ENCODE assay signal across 12 mouse cellular contexts in genomic region chr11:108910328-108910886, GRCm38 (mm10). TPM values are rescaled to one million over a fixed set of nuclear protein-coding genes. Genes with fewer than 3 reads are reported as not detected.
A peak's percentile ranks its signal among the peaks of the same experiment; 100 is the strongest.
DNase-seq lines count a peak whose midpoint lies in the region; ATAC-seq and TF ChIP-seq lines count a peak whose summit lies in the region.
"Had no signal": no experiment of that assay in that cellular context is flagged by ENCODE, and none has a peak within 500 bp of the region (broad histone marks: within the 10 kb centered on the region; RNA-seq: fewer than 3 reads in every experiment).

No protein-coding gene starts in this region.

- ATAC-seq in hindbrain, embryonic 11.5 days (ENCODE audit: low FRiP score) = no peak
- ATAC-seq in embryonic facial prominence, embryonic 14.5 days (ENCODE audit: low read depth) = no peak
- no peak for ATAC-seq in liver, embryonic 13.5 days (ENCODE audit: low read depth)
- ATAC-seq: midbrain, embryonic 15.5 days; Patski had no signal

- H3K27ac ChIP-seq in hindbrain, embryonic 10.5 days = no peak overlapping the region
- no peak overlapping the region for H3K27ac ChIP-seq in hindbrain, embryonic 11.5 days (ENCODE audit: low read depth, low read length)
- peak overlapping the region; percentile 69 for H3K27ac ChIP-seq in ES-Bruce4 (ENCODE audit: insufficient read depth, low read length)
- no peak overlapping the region for H3K27ac ChIP-seq in embryonic facial prominence, embryonic 14.5 days (replicated peaks; ENCODE audit: low read depth, low read length)
- no peak overlapping the region for H3K27ac ChIP-seq in liver, embryonic 13.5 days
- H3K27ac ChIP-seq: midbrain, embryonic 15.5 days had no signal

- TF ChIP-seq CTCF in ES-Bruce4 (IDR thresholded peaks at IDR 0.05; ENCODE audit: low read depth, low read length) = no peak

- H3K9me3 ChIP-seq in hindbrain, embryonic 10.5 days = peaks cover 3% of the 10 kb centered on the region; the same call in 1 of the 2 replicates
- no peaks in the 10 kb centered on the region for H3K9me3 ChIP-seq in hindbrain, embryonic 11.5 days (ENCODE audit: control insufficient read depth, low read length)
- no peaks in the 10 kb centered on the region for H3K9me3 ChIP-seq in ES-Bruce4 (replicated peaks; ENCODE audit: control insufficient read depth, insufficient read depth, low read length, poor library complexity, severe bottlenecking)
- no peaks in the 10 kb centered on the region for H3K9me3 ChIP-seq in embryonic facial prominence, embryonic 14.5 days (ENCODE audit: control insufficient read depth, low read length)
- no peaks in the 10 kb centered on the region for H3K9me3 ChIP-seq in liver, embryonic 13.5 days (replicated peaks)
- H3K9me3 ChIP-seq: midbrain, embryonic 15.5 days had no signal

- DNase-seq in hindbrain, embryonic 10.5 days (ENCODE audit: low spot score) = no peak
- DNase-seq in hindbrain, embryonic 11.5 days (ENCODE audit: low spot score) = no peak
- DNase-seq in embryonic facial prominence, embryonic 14.5 days (ENCODE audit: low spot score) = no peak
- DNase-seq in liver, embryonic 13.5 days = no peak
- no peak for DNase-seq in gastrocnemius, postnatal 25 days
- no peak for DNase-seq in frontal cortex, adult 2 months (ENCODE audit: extremely low spot score in 1 of 2, low spot score in 1 of 2)
- no peak for DNase-seq in gastrocnemius, adult 18-20 months (ENCODE audit: low spot score)
- DNase-seq: cerebellum, adult 11-12 months; kidney, adult 8-10 months had no signal

- no peak overlapping the region for H3K9ac ChIP-seq in hindbrain, embryonic 11.5 days (ENCODE audit: low read depth, low read length)
- no peak overlapping the region for H3K9ac ChIP-seq in ES-Bruce4 (ENCODE audit: low read depth, poor library complexity, severe bottlenecking)
- H3K9ac ChIP-seq in embryonic facial prominence, embryonic 14.5 days (ENCODE audit: low read depth, low read length) = peak overlapping the region; percentile 49; the same call in 1 of the 2 replicates
- no peak overlapping the region for H3K9ac ChIP-seq in liver, embryonic 13.5 days
- H3K9ac ChIP-seq: midbrain, embryonic 15.5 days had no signal

- H3K4me1 ChIP-seq in hindbrain, embryonic 10.5 days (replicated peaks) = peaks cover 33% of the 10 kb centered on the region
- no peaks in the 10 kb centered on the region for H3K4me1 ChIP-seq in hindbrain, embryonic 11.5 days (replicated peaks; ENCODE audit: control insufficient read depth, insufficient read depth, low read length)
- H3K4me1 ChIP-seq in ES-Bruce4 (ENCODE audit: control insufficient read depth, insufficient read depth, low read length) = peaks cover 6% of the 10 kb centered on the region
- H3K4me1 ChIP-seq in embryonic facial prominence, embryonic 14.5 days (ENCODE audit: control insufficient read depth, insufficient read depth, low read length) = peaks cover 14% of the 10 kb centered on the region; the same call in 1 of the 2 replicates
- H3K4me1 ChIP-seq in liver, embryonic 13.5 days (replicated peaks) = peaks cover 16% of the 10 kb centered on the region

- peaks cover 42% of the 10 kb centered on the region for H3K27me3 ChIP-seq in hindbrain, embryonic 10.5 days (ENCODE audit: insufficient read depth, poor library complexity, severe bottlenecking)
- peaks cover 3% of the 10 kb centered on the region; the same call in 1 of the 2 replicates for H3K27me3 ChIP-seq in hindbrain, embryonic 11.5 days (ENCODE audit: control insufficient read depth, insufficient read depth, low read length)
- no peaks in the 10 kb centered on the region; the same call in 1 of the 2 replicates for H3K27me3 ChIP-seq in ES-Bruce4 (ENCODE audit: control insufficient read depth, insufficient read depth, low read length, poor library complexity, severe bottlenecking)
- no peaks in the 10 kb centered on the region for H3K27me3 ChIP-seq in embryonic facial prominence, embryonic 14.5 days (replicated peaks; ENCODE audit: control insufficient read depth, insufficient read depth, low read length)
- peaks cover 30% of the 10 kb centered on the region for H3K27me3 ChIP-seq in liver, embryonic 13.5 days
- H3K27me3 ChIP-seq: Patski had no signal

- H3K4me3 ChIP-seq in hindbrain, embryonic 10.5 days = peak overlapping the region; percentile 40
- no peak overlapping the region for H3K4me3 ChIP-seq in hindbrain, embryonic 11.5 days (ENCODE audit: low read depth, low read length)
- H3K4me3 ChIP-seq in ES-Bruce4 (ENCODE audit: low read depth, low read length) = no peak overlapping the region
- H3K4me3 ChIP-seq in embryonic facial prominence, embryonic 14.5 days (ENCODE audit: low read depth, low read length) = peak overlapping the region; percentile 21
- peak overlapping the region; percentile 10 for H3K4me3 ChIP-seq in liver, embryonic 13.5 days (replicated peaks)
- H3K4me3 ChIP-seq: midbrain, embryonic 15.5 days had no signal

- no peaks in the 10 kb centered on the region for H3K36me3 ChIP-seq in hindbrain, embryonic 10.5 days
- no peaks in the 10 kb centered on the region for H3K36me3 ChIP-seq in hindbrain, embryonic 11.5 days (ENCODE audit: control insufficient read depth, insufficient read depth, low read length)
- no peaks in the 10 kb centered on the region for H3K36me3 ChIP-seq in ES-Bruce4 (ENCODE audit: control insufficient read depth, insufficient read depth, low read length, poor library complexity, severe bottlenecking)
- H3K36me3 ChIP-seq in embryonic facial prominence, embryonic 14.5 days (ENCODE audit: control insufficient read depth, insufficient read depth, low read length) = no peaks in the 10 kb centered on the region
- no peaks in the 10 kb centered on the region for H3K36me3 ChIP-seq in liver, embryonic 13.5 days
- H3K36me3 ChIP-seq: midbrain, embryonic 15.5 days had no signal

- no peak for TF ChIP-seq POLR2A in ES-Bruce4 (IDR thresholded peaks at IDR 0.05; ENCODE audit: insufficient read depth, low read length)

- H3K4me2 ChIP-seq in hindbrain, embryonic 11.5 days (replicated peaks; ENCODE audit: low read depth, low read length) = no peak overlapping the region
- peak overlapping the region; percentile 49 for H3K4me2 ChIP-seq in embryonic facial prominence, embryonic 14.5 days (ENCODE audit: low read depth, low read length)
- peak overlapping the region; percentile 44 for H3K4me2 ChIP-seq in liver, embryonic 13.5 days

- TF ChIP-seq EP300 in ES-Bruce4 (IDR thresholded peaks at IDR 0.05; ENCODE audit: insufficient read depth, low read depth, low read length) = peak; percentile 53; the same call in 1 of the 2 replicates

- WGBS in hindbrain, embryonic 10.5 days = 5% methylated on average over 14 of the region's 14 CpGs
- 6% methylated on average over 14 of the region's 14 CpGs for WGBS in hindbrain, embryonic 11.5 days
- 5% methylated on average over 14 of the region's 14 CpGs for WGBS in embryonic facial prominence, embryonic 14.5 days
- 1% methylated on average over 14 of the region's 14 CpGs for WGBS in liver, embryonic 13.5 days (ENCODE audit: insufficient replicate concordance)

RNA-seq across cellular contexts. Expression of gene Axin2, which starts 9.7 kb away (rescaled TPM):
- polyA plus RNA-seq in hindbrain, embryonic 10.5 days (2016; fragmentation: Nextera tagmentation; extraction: Ambion mirVana) = 18.0 and 19.8 TPM in 2 replicates
- 20.1 and 26.5 TPM in 2 replicates for polyA plus RNA-seq in hindbrain, embryonic 11.5 days (2014; fragmentation: Nextera tagmentation; extraction: Ambion mirVana)
- 11.4 and 14.5 TPM in 2 replicates for polyA plus RNA-seq in ES-Bruce4 (2011; ENCODE audit: insufficient read depth, insufficient read length, low read depth, missing spikeins)
- polyA plus RNA-seq in embryonic facial prominence, embryonic 14.5 days (2014; fragmentation: Nextera tagmentation; extraction: Ambion mirVana) = 11.4 and 11.8 TPM in 2 replicates
- 0.43 and 0.51 TPM in 2 replicates for polyA plus RNA-seq in liver, embryonic 13.5 days (2015; fragmentation: Nextera tagmentation; extraction: Ambion mirVana)
- total RNA-seq in gastrocnemius, postnatal 25 days (2021) = 1 to 10 TPM; 9.5 to 9.8 TPM
- polyA plus RNA-seq in frontal cortex, adult 2 months (2012; rRNA removed) = 24.0 and 26.5 TPM in 2 replicates
- 1 to 10 TPM; 5.4 to 9.6 TPM for total RNA-seq in gastrocnemius, adult 18-20 months (2021)

Comparison
In these comparisons a context has a peak if more than half of its experiments do, and no peak if none do; other contexts are left out.
1. H3K4me3 ChIP-seq: peak in hindbrain, embryonic 10.5 days (single experiment), embryonic facial prominence, embryonic 14.5 days (single experiment) and liver, embryonic 13.5 days (single experiment); none in hindbrain, embryonic 11.5 days (single experiment) and ES-Bruce4 (single experiment).